Mouse (Mus musculus) embryonic facial prominence, embryonic 10.5 days (tissue): ENCODE measurements around the gene Prdm16. TPM values are rescaled to one million over a fixed set of nuclear protein-coding genes. Genes with fewer than 3 reads are reported as not detected.

ENCODE experiments used
- DNase-seq: peaks from one replicate; pipeline ENCODE4 v3.0.0-alpha.2; 2017; ENCODE audit warnings: low spot score
- H3K27ac ChIP-seq: fragments of 300-500 bp; sonication (generic); replicated peaks from 2 replicates; pipeline ENCODE4 v1.5.1; 2016; ENCODE audit warnings: mild to moderate bottlenecking
- H3K27me3 ChIP-seq: fragments of 300-500 bp; sonication (generic); replicated peaks from 2 replicates; pipeline ENCODE4 v1.6.1; 2016; ENCODE audit warnings: low read depth, mild to moderate bottlenecking; ENCODE audit not compliant: poor library complexity, severe bottlenecking
- H3K36me3 ChIP-seq: fragments of 300-500 bp; sonication (generic); replicated peaks from 2 replicates; pipeline ENCODE4 v1.6.1; 2016; ENCODE audit warnings: mild to moderate bottlenecking, moderate library complexity
- H3K4me1 ChIP-seq: fragments of 300-500 bp; sonication (generic); 2 replicates; pipeline ENCODE4 v1.6.1; 2016
- H3K4me3 ChIP-seq: fragments of 300-500 bp; sonication (generic); 2 replicates; pipeline ENCODE4 v1.5.1; 2016; ENCODE audit warnings: mild to moderate bottlenecking, moderate library complexity
- H3K9me3 ChIP-seq: fragments of 300-500 bp; sonication (generic); 2 replicates; pipeline ENCODE4 v1.6.1; 2016; ENCODE audit warnings: mild to moderate bottlenecking
- WGBS: fragments of 180-500 bp; shearing (Covaris S2); methylation state at CpG from one replicate; pipeline ENCODE4 v1.1.7; 2016; 5-methylcytosine and 5-hydroxymethylcytosine counted together
- polyA plus RNA-seq: library from polyadenylated mRNA; unstranded; fragments of >200 nt; fragmentation: Nextera tagmentation; extraction: Ambion mirVana; gene quantifications from 2 replicates; pipeline ENCODE4 v1.2.1, GENCODE M21; 2016

Gene Prdm16
- polyA plus RNA-seq, 1 experiment from 2014 or later, result 44.5 TPM

DNA sequence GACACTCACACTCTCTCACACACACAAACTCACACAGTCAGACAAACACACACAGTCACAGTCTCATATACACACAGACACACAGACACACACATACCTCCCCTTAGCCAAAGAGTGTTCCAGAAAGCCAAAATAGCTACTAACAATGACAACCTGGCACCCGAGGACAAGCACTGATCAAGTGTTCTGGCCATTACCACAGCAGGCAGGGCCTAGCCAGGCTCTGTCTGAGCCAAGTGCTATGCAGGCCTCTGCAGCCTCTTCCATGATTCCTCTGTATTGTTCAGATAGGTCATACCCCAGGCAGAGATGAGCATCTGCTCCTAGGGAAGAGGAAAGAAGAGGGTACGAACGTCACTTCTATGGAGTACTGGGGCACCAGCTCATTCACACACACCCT is 13.4 kb downstream of the Prdm16 start:
- DNase-seq, result no peak
- H3K27me3 ChIP-seq, result peaks cover 75% of the 10 kb centered on the region
- H3K27ac ChIP-seq, result no peak overlapping the region
- 87% methylated on average over 3 of the region's 3 CpGs for WGBS
- 0 out of 2 replicates have a peak, but pooled peaks cover 3% of the 10 kb centered on the region for H3K36me3 ChIP-seq
- H3K4me1 ChIP-seq, result peaks cover 87% of the 10 kb centered on the region
- no peaks in the 10 kb centered on the region for H3K9me3 ChIP-seq
- no peak overlapping the region for H3K4me3 ChIP-seq

- H3K27me3 ChIP-seq, result peaks cover 72% of the 10 kb centered on the region
- DNase-seq, result no peak
- no peak overlapping the region for H3K4me3 ChIP-seq
- 0 out of 2 replicates have a peak, but pooled peaks cover 3% of the 10 kb centered on the region for H3K36me3 ChIP-seq
- 94% methylated on average over 4 of the region's 4 CpGs for WGBS
- no peaks in the 10 kb centered on the region for H3K9me3 ChIP-seq
- peak overlapping the region; percentile 22; the same call in 1 of the 2 replicates for H3K27ac ChIP-seq
- peaks cover 87% of the 10 kb centered on the region for H3K4me1 ChIP-seq
Observed at GRCm38 (mm10) chr4:154622521-154622920, 14.2 kb downstream of the Prdm16 start.

DNA sequence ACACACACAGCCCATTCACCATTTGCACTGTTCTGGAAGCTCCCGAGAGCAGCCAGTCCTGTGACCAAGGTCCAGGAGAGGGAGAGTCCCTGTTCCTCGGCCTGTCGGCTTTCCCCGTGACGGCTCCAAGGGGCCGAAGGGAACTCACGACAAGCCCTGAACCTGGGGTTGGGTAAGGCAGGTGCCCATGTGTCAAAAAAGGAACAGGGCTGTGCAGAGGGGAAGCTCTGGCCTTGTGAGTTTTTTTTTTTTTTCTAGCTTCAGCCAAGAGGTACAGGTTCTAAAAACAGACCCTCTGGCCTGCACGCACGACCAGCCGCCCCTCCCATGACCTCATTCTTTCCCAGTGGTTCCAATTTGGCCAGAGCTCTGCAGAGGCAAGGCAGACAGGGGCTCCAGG is 25.5 kb downstream of the Prdm16 start:
- no peak for DNase-seq
- Histone ChIP-seq H3K4me1 (peaks cover 19% of the 10 kb centered on the region), H3K9me3 (no peaks in the 10 kb centered on the region; the same call in 1 of the 2 replicates), H3K4me3 (no peak overlapping the region), H3K27ac (0 out of 2 replicates have a peak overlapping the region, but pooled peaks have one; percentile 21), H3K27me3 (peaks cover 34% of the 10 kb centered on the region), H3K36me3 (peaks cover 29% of the 10 kb centered on the region)
- 79% methylated on average over 10 of the region's 10 CpGs for WGBS

DNA sequence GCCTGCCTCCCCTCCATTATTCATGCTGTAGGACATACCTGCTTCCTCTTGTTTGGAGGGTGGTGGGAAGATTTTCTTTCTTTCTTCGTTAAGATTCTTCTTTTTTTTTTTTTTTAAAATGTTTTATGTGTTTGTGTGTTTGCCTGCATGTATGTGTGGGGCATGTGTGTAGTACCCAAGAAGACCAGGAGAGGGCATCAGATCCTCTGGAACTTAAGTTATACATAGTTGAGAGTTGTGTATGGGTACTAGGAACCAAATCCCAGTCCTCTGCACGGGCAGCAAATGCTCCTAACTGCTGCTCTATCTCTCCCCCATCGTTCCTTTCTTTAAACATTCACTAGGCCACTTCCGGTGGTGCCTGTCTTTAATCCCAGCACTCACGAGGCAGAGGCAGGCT is 28.9 kb downstream of the Prdm16 start:
- 91% methylated on average over 5 of the region's 5 CpGs for WGBS
- Histone ChIP-seq H3K4me1 (peaks cover 39% of the 10 kb centered on the region), H3K9me3 (no peaks in the 10 kb centered on the region; the same call in 1 of the 2 replicates), H3K27ac (no peak overlapping the region), H3K36me3 (peaks cover 30% of the 10 kb centered on the region), H3K27me3 (peaks cover 38% of the 10 kb centered on the region), H3K4me3 (no peak overlapping the region)
- DNase-seq, result no peak

DNA sequence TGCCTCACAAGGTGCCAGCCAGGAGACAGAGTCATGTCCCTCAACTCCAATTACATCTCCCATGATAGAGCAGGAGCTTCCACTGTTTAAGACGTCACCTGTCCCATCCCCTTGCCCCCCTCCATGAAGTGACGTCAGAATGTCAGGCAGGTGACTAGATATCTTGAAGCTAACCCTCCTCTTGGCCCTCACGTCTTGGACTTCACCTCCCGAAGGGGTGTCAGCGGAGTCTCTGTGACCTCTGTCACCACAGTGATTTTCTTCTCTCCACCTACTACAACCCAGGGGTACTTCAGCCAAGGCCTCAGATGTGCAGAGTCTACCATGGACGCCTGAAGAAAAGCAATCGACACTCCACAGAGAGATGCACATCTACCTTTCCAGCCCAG is 32.2 kb downstream of the Prdm16 start:
- DNase-seq, result no peak
- H3K27ac ChIP-seq, result peak overlapping the region; percentile 69; the same call in 1 of the 2 replicates
- H3K4me3 ChIP-seq, result no peak overlapping the region
- peaks cover 58% of the 10 kb centered on the region for H3K4me1 ChIP-seq
- WGBS, result 70% methylated on average over 7 of the region's 7 CpGs
- peaks cover 53% of the 10 kb centered on the region for H3K27me3 ChIP-seq
- H3K9me3 ChIP-seq, result no peaks in the 10 kb centered on the region; the same call in 1 of the 2 replicates
- peaks cover 28% of the 10 kb centered on the region for H3K36me3 ChIP-seq

- no peak for DNase-seq
- Histone ChIP-seq H3K27me3 (peaks cover 59% of the 10 kb centered on the region), H3K4me3 (no peak overlapping the region), H3K36me3 (peaks cover 22% of the 10 kb centered on the region), H3K9me3 (no peaks in the 10 kb centered on the region; the same call in 1 of the 2 replicates), H3K4me1 (peaks cover 64% of the 10 kb centered on the region), H3K27ac (peak overlapping the region; percentile 69)
- WGBS, result 28% methylated on average over 25 of the region's 25 CpGs
Observed at GRCm38 (mm10) chr4:154603663-154604441, 32.8 kb downstream of the Prdm16 start.

- Histone ChIP-seq H3K36me3 (peaks cover 8% of the 10 kb centered on the region), H3K4me3 (no peak overlapping the region), H3K27me3 (peaks cover 73% of the 10 kb centered on the region), H3K4me1 (peaks cover 78% of the 10 kb centered on the region), H3K9me3 (no peaks in the 10 kb centered on the region), H3K27ac (no peak overlapping the region)
- DNase-seq, result no peak
- WGBS, result 86% methylated on average over 10 of the region's 10 CpGs
Observed at GRCm38 (mm10) chr4:154602409-154602808, 34.3 kb downstream of the Prdm16 start.

DNA sequence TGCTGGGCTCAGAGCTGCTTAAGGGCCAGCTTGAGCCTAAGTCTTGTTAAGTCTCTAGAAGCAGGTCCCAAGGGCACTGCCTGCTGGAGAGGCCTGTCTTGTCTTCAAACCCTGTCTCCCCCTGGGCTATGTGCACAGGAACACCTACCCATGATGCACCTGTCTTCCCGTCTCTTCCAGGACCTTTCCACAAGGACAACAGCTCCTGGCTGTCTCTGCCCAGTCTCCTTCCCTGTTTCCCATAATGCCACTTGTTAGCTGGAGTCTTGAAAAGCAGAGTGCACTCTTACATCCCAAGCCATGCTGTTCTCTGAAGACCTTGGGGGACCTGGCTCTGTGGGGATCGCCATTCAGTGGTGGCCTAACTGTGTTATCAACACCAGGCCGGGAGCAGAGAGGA is 35.7 kb downstream of the Prdm16 start:
- Histone ChIP-seq H3K27me3 (peaks cover 87% of the 10 kb centered on the region), H3K4me3 (no peak overlapping the region), H3K9me3 (no peaks in the 10 kb centered on the region), H3K27ac (peak overlapping the region; percentile 82), H3K36me3 (peaks cover 6% of the 10 kb centered on the region; the same call in 1 of the 2 replicates), H3K4me1 (peaks cover 92% of the 10 kb centered on the region)
- DNase-seq, result no peak
- 39% methylated on average over 3 of the region's 3 CpGs for WGBS

DNA sequence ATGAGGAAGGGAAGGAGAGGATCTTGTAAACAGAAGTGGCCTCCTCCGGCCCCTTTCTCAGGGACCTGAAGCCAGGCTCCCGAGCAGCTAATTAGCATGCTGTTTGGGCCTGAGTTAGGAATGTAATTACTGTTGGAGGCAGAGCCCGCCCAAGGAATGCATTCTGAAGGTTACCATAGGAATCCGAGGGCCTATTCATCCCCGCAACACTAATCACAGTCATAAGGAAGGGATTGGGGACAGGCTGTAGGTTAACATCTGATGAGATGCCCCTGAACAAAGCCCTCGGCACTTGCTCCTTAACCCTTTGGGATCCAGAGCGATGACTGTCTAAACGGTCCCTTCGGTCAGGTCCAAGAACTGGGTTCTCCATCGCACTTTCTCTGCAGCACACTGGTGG is 36.7 kb downstream of the Prdm16 start:
- Histone ChIP-seq H3K27ac (peak overlapping the region; percentile 82), H3K27me3 (peaks cover 90% of the 10 kb centered on the region)
- DNase-seq, result peak; percentile 69

DNA sequence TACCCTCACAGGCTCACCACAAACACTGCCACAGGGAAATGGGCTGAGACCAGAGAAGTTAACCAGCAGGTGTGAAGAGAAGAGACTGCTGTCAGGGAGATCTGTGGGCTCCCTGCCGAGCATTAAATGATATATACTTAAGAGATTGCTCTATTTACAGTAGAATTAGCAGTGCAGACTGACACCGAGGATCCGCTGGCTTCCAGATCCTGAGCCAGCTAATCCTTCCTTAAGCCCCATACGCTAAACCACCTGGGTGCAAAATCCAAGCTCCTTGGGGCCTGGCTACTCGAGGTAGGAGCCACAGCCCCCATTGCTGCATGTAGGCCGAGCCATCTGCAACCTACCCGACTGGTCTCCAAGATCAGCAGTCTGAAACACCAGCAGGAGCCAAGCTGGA is 38.3 kb downstream of the Prdm16 start:
- H3K27me3 ChIP-seq, result peaks cover 87% of the 10 kb centered on the region
- no peak overlapping the region for H3K4me3 ChIP-seq
- no peaks in the 10 kb centered on the region for H3K36me3 ChIP-seq
- H3K4me1 ChIP-seq, result peaks cover 98% of the 10 kb centered on the region
- H3K27ac ChIP-seq, result peak overlapping the region; percentile 82; the same call in 1 of the 2 replicates
- 43% methylated on average over 7 of the region's 7 CpGs for whole genome bisulfite sequencing
- DNase-seq, result no peak
- no peaks in the 10 kb centered on the region for H3K9me3 ChIP-seq

More for the DNA sequence above, 36.7 kb downstream of the Prdm16 start:
- Histone ChIP-seq H3K4me3 (peak overlapping the region; percentile 27; the same call in 1 of the 2 replicates), H3K36me3 (peaks cover 3% of the 10 kb centered on the region; the same call in 1 of the 2 replicates), H3K9me3 (no peaks in the 10 kb centered on the region), H3K4me1 (peaks cover 98% of the 10 kb centered on the region)
- 8% methylated on average over 10 of the region's 10 CpGs for WGBS

- 0 out of 2 replicates have a peak overlapping the region, but pooled peaks have one; percentile 24 for H3K27ac ChIP-seq
- peaks cover 88% of the 10 kb centered on the region for H3K27me3 ChIP-seq
- 77% methylated on average over 4 of the region's 4 CpGs for WGBS
- H3K4me1 ChIP-seq, result peaks cover 98% of the 10 kb centered on the region
- H3K36me3 ChIP-seq, result no peaks in the 10 kb centered on the region
- DNase-seq, result no peak
- H3K4me3 ChIP-seq, result no peak overlapping the region
- no peaks in the 10 kb centered on the region for H3K9me3 ChIP-seq
Observed at GRCm38 (mm10) chr4:154596805-154597204, 39.9 kb downstream of the Prdm16 start.

DNA sequence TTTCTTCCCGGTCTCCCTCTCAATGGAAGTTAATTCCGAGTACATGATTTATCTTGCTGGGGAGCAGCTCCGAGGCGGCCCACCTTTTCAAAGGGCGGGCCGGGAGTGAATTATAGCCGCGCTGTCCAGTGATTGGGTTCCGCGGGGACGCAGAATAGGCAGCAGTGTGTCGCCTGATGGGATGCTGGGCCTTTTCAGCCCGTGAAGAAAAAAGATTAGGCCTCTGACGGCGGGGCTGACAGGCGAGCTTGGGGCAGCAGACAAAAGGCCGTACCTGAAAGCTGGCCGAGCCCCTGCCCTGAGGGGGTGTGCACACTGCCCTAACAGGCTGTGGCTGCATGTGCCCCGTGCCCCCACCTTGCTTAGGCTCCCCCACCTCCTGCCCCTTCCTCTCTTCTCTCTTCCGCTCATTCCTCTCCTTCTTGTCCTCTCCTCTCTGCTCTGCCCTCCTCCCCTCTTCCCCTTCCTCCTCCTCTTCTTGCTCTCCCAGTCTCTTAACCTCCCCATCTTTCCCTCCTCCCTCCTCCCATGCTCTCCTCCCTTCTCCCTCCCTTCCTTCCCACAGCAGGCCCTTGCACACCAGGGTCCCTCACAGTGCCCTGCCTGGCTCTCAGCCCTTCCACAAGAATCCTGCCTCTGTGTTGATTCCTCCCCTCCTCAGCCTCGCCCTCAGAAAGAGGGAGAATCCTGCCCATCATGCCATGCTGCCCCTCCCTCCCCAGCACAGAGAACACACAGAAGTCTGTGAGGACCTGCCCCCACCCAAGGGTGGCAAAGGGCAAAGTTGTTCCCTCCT is 41.7 kb downstream of the Prdm16 start:
- H3K4me1 ChIP-seq, result peaks cover 96% of the 10 kb centered on the region
- H3K36me3 ChIP-seq, result no peaks in the 10 kb centered on the region
- DNase-seq, result peak; percentile 69
- WGBS, result 17% methylated on average over 21 of the region's 21 CpGs
- H3K27me3 ChIP-seq, result peaks cover 82% of the 10 kb centered on the region
- peak overlapping the region; percentile 25; the same call in 1 of the 2 replicates for H3K4me3 ChIP-seq
- H3K27ac ChIP-seq, result peak overlapping the region; percentile 83
- H3K9me3 ChIP-seq, result no peaks in the 10 kb centered on the region
